Mouse (Mus musculus) megakaryocyte, embryonic 14.5 days (primary cell): ENCODE results near the gene Nudcd2.

ENCODE experiments used
- FLI1 ChIP-seq: IDR thresholded peaks from 2 replicates; pipeline ENCODE4 v1.6.1; 2012; ENCODE audit warnings: low read length, inconsistent platforms, mixed read lengths
- GATA1 ChIP-seq: IDR thresholded peaks from 3 replicates; pipeline ENCODE4 v1.6.1; 2012; ENCODE audit warnings: mixed read lengths, low read length, inconsistent platforms, borderline replicate concordance

DNA sequence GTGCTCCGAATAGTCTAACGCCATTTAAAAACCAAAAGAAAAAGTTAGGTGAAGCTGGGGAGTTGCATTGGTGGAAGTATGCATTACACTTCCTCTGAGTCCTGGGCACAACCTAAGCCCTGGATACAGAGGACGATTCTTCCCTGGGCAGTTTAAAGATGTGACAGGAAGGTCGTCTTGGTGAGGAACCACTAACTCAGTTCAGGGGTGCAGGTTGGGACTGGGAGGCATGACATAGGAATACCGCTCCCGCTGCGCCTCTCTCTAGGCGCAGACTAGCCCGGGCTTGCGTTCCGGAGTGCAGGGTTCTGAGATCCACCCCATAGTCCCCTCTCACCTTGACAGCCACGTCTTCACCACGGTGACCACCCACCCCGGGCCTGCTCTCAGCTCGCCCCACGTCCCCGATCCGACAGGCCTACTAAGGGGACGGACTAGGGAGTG lies 21.2 kb downstream of the Nudcd2 start:
- no peak for TF ChIP-seq GATA1
- TF ChIP-seq FLI1, result no peak
